Mouse (Mus musculus): ENCODE results near the gene Foxa1.

DNA sequence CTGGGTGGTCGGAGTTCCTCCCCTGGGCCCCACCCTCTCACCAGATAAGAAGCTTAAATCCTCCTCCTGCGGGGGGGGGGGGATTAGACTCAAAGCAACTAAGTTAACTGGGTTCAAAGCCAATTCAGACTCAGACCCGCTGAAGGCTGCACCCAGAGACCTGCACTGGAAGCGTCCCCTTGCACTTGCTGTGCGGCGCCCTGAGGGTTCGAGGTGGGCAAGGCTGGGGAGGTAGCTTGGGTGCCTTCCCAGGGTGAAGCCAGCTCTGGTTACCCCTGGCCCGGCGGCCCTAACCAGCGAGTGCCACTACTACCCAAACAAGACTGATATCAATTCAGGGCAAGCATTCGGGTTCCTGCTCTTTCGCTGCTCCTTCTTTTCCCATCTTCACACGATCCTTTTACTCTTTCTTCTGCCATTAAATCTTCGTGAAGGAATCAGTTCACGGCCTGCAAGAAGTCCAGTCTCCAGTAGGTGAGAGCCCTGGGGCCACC, 3.0 kb upstream of the Foxa1 start:
- TF ChIP-seq POLR2A (IDR thresholded peaks at IDR 0.05; ENCODE audit: extremely low read depth, insufficient read depth, low read length) (no peak), CTCF (IDR thresholded peaks at IDR 0.05; ENCODE audit: extremely low read depth, insufficient read depth, low read length) (no peak)

Measured in cortical plate, adult 2 months (tissue).